Mouse (Mus musculus) erythroid progenitor cell, adult 5-6 weeks (primary cell): ENCODE results near the gene Mpeg1. TPM values are rescaled to one million over a fixed set of nuclear protein-coding genes. Genes with fewer than 3 reads are reported as not detected.

Experiments used
- ATAC-seq: replicated peaks from 2 replicates; pipeline ENCODE4 v1.8.0; 2016; ENCODE audit warnings: moderate number of reproducible peaks, mild to moderate bottlenecking, moderate TSS enrichment, inconsistent platforms; ENCODE audit not compliant: poor library complexity, low FRiP score, severe bottlenecking
- total RNA-seq, 2 experiments: library from RNA; stranded (forward) in 1 of 2; stranded (reverse) in 1 of 2; fragments of 150-400 nt in 1 of 2; fragments of 186-747, 209-891 nt in 1 of 2; gene quantifications; 2 replicates each; pipeline versions ENCODE4 v1.2.3 to v1.2.4; 2015 to 2017; ENCODE audit warnings: low replicate concordance in 2 of 2

Mpeg1 gene
- total RNA-seq, 2 experiments from 2014 or later: 23.0 to 61.6 TPM

DNA sequence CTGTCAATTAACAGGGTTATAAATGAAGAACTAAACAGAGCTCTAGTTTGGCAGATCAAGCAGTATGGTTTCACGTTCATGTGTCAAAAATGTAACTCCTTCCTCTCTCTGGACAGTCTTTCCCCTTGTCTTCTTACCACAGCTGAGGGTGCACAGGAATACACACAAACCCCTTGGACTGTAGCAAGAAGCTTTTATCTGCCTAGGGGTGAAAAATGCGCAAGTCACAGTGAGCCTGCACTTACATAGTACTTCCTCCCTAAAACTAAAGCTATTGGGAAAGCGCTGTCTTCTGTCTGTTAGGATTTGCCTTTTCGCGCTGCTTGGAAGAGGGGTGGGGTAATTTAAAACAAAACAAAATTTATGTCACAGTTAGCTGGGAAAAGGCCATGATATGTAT, 3.5 kb downstream of the Mpeg1 start:
- no peak for ATAC-seq

DNA sequence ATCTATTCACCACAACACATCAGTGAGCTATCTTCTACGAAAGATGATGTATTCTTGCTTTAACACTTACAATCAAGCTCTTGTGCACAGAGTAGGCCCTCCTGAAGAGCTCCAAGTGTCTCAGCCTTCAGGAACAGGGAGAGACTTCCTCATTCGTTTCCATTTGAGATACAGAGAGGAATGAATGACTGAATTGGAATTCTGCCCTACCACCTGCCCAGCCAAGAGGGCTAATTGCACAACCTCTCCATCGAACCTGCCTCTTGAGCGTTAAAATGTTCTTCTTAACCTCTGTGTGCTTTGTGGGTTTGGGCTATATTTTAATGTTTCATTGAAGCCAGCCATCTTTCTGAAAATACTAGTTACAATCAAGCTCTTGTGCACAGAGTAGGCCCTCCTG, 4.1 kb downstream of the Mpeg1 start:
- no peak for ATAC-seq

DNA sequence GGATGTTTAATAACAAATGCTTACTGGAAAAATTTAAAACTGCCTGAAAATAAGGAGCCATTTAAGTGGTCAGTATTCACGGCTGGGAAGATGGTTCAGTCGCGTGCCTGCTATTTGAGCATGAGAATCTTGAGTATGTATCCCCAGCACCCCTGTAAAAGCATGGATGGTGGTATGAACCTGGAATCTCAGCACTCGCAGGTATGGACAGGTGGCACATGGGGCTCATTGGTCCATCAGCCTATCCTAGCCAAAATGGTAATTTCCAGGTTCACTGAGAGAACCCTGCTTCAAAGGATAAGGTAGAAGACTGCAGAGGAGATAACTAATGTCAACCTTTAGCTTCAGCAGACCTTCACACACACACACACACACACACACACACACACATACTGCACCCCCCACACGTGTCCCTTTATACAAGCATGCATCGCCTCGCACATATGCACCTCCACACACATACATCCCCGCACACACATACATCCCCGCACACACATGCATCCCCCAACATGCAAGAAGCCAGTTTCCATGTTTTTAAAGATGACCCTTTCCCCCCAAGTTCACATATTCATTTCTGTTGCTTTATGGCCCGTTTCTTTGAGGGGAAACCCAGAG, 5.1 kb downstream of the Mpeg1 start:
- no peak for ATAC-seq

DNA sequence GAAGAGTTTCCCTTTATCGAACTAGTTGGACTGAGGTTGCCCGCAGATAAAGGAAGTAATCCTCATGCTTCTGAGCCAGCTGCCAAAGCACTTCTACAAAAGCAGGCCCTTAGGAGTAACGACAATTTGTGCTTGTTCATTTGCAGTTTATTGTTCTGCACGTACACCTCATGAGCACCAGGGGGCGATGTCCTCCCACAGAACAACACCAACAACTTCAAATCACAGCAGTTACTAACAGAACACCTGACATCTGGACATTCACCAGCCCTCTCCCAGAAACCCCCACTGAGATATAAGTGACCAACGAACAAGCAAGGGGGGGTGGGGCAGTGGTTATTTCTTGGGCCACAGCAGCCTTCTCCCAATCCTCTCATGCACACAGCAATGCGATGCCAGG, 5.6 kb downstream of the Mpeg1 start:
- 0 out of 2 replicates have a peak, but pooled peaks have one; percentile 63 for ATAC-seq

DNA sequence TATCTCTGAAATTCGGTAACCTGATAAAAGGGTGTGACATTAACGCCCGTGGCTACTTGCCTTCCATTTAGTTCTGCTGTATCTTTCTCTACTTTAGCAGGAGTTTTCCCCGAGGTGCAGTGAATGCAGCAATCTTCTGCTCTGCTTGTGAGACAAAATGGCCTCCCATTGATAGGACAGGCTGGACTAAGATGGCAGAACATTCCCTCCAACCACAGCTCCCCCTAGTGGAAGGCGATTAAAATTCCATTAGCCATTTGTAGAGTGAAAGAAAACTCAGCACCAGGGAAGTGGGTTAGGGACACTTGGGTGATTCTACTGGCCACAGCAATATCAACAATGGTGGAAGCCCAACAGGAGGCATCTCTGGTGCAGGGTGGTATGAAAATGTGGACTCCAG, 6.9 kb downstream of the Mpeg1 start:
- no peak for ATAC-seq

DNA sequence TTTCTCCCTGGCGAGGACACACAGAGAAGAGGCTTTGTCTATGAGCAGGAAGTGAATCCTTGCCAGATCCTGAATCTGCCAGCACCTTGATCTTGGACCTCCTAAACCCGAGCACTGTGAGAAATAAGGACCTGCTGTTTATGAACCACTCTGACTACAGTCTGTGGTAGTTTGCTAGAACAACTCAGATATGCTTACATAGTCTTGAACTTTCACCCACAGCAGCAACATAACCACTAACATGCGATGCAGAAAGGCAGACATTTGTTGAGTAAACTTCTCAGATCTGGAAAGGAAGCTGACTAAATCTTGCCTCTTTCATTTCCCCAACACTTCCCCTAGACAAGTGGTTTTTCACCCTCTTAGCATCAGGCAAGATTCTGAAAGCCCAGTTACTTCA, 11.3 kb downstream of the Mpeg1 start:
- ATAC-seq: no peak

DNA sequence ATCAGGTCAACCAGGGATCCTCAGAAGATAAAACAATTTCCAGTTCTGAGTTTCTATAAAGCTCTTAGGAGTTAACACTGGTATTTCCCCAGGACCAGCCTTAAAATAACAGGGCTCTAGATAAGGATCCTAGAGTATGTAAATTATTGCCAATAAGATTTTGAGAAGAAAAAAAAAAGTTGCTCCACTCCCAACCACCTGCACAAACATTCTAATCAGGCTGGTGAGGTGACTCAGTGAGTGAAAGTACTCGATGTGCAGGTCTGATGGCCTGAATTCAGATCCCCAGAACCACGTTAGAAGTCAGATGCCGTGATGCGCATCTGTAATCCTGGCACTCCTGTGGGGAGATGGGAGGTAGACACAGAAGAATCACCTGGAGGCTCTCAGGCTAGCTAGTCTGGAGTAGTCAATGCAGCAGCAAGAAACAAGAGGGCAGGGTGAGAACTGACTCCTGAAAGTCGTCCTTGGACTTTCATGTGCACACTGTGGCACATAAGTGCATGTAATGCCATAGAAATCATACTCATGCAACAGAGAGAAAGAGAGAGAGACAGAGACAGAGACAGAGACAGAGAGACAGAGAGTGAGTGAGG, 11.9 kb downstream of the Mpeg1 start:
- ATAC-seq: no peak

DNA sequence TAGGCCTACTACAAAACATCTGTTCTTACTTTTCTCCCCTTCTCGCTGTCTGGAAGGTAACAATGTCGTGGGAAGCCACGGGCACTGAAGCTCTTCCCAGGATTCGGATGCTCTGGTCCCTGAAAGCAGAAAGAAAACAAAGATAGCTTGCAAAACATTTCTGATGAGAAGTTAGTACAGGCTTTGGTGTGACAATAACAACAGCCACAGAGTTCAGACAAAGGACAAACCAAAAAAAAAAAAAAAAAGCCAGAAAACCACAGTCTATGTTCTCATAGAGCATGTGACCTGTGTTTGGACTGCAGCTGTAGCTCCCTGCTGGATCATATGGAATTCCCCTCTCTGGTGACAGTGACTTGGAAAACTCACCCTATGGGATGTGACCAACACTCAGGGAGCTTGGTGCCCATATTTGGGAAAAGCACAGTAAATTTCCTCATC, 12.6 kb downstream of the Mpeg1 start:
- no peak for ATAC-seq

DNA sequence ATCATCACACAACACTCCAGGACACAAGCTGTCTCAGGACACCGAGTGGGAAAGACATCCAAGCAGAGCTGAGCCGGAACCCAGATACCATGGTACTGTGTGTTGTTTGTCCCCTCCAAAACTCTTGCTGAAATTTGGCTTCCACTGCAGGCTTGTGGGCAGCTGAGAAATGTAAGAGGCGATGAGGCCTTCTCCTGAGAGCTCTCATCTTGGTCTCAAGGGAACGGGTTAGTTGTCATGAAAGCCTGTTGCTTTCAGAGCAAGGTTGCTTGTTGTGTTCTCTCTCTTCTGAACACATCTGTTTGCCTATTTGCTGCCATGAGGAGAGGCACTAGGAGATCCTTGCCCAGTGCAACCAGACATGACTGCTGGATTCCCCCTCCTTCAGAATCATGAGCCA, 13.4 kb downstream of the Mpeg1 start:
- ATAC-seq: no peak

DNA sequence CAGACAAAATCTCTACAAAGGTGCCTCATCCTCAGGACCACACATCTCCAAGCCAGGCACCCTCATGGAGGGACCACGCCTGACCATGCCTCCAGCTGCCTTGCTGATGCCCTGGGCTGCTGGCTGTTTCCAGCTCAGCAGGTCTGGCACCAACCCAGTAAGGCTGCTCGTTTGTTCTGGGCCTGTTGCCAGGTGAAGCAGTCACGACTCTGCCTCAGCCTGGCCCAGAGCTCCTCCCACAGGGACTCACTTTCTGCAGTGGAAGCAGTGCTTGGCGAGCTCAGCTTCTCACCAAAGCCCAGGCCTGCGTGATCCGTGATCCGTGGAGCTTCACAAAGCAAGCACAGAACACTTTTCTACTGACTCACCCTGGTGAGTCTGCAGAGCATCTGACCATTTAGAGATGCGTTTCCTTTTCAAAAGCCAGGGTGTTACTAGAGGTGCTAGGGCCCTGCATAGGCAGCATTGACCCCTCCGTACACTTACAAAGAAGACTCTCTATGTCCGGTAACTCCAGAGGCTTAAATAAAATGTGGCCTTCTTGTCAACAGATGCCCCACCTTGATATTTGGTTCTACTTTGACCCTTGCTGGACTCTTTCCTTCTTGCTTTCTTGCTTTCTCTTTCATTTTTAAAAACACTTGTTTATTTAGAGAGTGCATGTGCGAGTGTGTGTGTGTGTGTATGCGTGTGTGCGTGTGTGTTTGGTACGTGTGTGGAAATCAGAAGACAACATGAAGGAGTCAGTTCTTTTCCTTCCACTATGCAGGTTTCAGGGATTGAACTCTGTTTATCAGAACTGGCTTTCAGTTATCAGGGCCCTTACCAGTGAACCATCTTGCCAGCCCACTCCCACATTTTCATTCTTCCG, 15.0 kb downstream of the Mpeg1 start:
- 0 out of 2 replicates have a peak, but pooled peaks have one; percentile 42 for ATAC-seq

DNA sequence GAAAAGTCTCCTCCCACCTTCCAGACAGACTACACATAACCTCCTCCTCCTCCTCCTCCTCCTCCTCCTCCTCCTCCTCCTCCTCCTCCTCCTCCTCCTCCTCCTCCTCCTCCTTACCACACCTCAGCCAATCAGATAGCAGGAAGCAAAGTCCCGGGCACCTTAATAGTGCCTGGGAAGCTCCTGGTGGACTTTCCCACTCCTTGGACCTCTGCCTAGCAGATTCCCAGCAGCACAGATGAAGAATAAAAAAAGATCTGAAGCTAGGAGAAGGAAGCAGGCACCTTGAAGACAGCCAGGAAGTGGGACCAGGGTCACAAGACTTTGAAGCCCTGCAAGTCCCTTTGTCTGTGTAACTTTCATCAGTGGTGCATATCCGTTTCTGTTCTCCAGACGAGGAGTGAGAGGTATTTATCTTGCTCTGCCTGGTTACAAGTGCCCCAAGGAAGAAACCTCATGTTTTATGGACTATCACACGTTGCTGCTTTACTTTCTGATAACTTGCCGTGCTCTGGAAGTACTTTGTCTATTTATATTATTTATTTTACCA, 16.2 kb downstream of the Mpeg1 start:
- ATAC-seq: no peak

DNA sequence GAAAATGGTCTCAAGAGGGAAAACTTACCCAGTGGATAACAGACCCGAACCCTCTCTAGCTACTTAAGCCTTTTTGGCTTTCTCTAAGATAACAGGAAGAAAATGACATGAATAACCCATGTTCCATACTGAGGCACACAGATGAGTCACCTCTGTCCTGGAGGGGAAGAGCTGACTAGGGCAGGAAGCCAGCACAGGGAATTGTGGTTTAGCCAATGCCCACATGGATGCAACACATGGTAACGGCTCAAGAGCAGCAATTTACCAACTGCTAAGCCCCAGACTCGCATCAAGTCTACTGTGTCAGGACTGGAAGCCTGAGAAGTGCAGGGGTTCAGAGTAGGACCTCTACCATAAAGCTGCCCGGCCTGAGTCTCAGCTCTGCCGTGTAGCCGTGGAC, 17.8 kb downstream of the Mpeg1 start:
- no peak for ATAC-seq

DNA sequence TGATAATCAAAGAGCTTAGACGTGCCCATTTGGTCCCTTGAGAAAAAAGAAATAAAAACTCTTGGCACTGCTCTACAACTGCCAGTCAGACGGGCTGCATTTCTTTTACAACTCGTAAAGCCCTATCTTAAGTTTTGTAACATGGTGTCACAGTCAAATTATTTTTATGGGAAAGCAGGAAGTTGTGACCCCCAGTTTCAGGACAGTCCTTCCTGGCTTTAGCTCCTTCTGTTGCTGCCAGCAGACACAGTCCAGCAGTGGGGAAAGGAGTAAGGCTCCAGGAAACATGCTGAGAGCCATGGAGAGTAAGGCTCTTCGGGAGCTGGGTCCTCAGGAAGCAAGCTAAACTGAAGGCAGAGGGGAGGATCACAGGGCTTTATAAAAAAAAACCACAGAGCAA, 23.2 kb downstream of the Mpeg1 start:
- ATAC-seq: no peak

DNA sequence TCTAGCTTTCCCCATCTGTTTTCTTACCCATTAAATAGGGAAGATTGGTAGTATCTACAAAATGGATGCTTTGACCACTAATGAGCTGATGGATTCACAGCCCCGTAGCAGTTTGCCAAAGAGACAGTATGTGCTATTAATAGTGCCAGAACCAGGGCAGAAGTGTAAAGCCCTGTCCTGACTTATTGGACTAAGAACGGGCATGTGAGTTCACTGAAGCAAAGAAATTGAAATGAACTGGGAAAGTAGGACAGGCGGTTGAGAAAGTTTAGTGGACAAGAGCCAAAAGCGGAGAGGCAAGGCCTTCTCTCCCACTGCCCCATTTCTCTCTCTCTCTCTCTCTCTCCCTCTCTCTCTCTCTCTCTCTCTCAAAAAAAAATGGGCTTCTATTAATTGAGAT, 23.6 kb downstream of the Mpeg1 start:
- ATAC-seq: no peak

DNA sequence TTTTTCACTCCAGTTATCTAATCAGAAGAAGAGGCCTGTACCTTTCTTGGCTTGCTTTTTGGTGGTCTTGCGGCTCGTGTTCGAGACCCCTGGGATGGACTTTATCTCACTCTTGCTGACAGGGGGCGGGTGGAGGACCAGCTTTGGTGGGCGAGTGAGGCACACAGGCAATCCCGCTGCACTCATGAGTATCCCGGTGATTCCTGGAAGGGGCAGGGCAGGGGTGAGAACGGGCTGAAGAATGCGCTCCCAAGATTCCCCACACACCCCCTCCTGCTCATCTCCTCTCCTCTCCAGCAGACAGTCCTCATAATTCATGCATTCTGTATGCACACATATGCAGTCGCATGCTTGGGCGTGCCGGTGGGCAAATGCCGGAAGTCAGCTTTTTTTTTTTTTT, 24.6 kb downstream of the Mpeg1 start:
- no peak for ATAC-seq

DNA sequence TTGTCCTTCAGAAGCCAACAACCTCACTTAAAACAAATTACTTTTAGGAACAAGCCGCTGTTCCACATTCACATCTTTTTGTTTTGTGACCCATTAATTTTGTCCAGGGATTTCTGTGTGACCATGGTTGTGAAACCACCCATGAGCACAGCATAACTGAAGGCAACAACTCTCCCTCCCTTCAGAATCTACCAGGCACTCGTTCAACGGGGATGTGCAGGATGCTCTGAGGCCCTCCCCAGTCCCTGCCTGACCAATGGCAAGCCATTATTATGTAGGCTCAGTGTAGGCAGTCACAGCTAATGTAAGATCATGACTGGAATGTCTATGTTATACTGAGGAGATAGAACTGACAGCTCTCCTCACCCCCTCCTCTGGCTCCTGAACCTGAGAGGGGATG, 25.1 kb downstream of the Mpeg1 start:
- ATAC-seq: no peak

DNA sequence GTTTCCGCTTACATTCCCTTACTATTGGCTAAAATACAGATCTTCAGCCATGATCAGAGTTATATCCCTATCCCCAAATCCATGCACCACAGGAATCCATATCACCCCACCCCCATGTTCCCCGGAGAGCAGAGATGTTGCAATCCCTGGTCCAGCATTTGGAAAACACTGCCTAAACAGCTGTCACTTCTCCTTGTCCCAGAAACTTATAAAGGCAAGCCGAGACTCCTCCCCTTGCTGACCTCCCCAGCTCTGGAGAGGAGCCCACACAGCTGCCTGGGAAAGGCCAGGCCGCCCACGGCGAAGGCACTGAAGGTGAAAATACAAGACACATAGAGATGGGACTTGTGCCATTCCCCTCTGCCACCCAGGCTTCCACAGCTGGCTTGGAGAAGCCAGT, 26.3 kb downstream of the Mpeg1 start:
- no peak for ATAC-seq

DNA sequence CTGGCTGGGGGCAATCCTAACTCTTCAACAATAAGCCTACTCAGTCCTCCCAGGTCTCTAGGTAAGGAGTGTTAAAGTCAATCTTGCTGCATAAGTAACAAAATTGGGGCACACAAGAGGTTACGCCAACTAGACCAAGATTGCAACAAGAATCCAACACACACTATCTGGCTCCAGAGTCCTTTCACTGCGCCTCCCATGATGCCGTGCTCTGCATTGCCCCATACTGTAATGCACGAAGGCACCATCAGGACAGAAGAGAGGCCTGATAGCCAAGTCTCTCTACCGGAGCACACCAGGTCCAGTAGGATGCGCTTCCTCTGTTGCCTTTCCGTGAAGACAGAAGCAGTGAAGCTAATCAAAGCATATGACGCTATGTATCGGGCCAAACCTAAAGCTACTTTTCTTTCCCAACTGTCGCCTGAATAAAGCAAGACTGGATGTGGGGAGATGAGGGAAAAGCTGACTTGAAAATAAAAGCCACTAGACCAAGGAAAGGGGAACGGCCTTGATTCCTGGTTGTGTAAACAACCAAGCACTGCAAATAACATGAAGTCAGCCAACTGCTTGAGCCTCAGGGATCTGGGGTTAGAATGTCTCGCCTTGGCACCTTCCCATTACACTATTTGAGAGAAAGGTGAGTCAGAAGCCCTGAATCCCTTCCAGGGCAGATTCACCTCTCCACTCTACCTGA, 27.1 kb downstream of the Mpeg1 start:
- no peak for ATAC-seq

DNA sequence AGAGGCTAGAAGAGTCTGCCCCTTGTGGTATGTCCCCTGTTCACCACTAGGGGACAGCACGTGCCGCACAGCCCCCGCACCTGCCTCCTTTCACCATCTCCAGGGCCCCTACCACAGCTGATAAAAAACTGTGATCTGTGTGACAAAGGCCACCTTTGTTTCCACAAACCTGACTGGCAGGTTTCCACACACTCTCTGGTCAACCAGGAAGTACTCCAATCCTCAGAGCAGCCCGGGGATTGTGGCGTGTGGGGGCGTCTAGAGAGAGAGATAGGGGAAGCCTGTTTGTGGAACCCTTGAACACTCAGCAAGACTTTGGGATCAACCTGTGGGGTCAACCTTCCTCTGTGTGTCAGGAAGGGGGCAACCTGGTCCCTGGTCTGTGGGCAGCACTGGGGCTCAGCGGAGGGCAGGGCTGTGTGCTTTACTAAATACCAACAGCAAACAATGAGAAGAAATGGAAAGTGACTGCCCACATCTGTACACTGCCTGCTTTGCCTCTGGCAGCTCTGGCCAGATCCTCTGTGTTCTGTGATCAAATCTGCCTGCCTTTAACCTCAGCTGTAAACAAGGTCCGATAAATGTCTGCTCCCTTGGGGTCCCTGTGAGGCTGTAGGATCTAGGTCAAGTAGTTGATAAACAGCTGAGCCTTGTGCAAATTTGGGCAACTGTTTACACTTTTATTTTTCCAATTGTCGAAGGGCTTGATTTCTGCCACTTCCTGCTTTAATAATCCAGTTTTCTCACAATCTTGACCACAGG, 27.8 kb downstream of the Mpeg1 start:
- no peak for ATAC-seq
